Mouse (Mus musculus) fibroblast of lung, adult 2 months (primary cell): ENCODE measurements around the gene Atic.
A peak's percentile ranks its signal among the peaks of the same experiment; 100 is the strongest.

Experiments
- DNase-seq: peaks from one replicate; pipeline ENCODE4 v3.0.0-alpha.2; 2011; ENCODE audit warnings: low read depth

Gene Atic

GRCm38 (mm10) chr1:71556688-71557612 lies at the start of gene Atic:
Atic (plus strand) TSS chr1:71557150.
- peak; percentile 79 for DNase-seq

- no peak for DNase-seq
Observed at GRCm38 (mm10) chr1:71507251-71507650, 49.7 kb upstream of the Atic start.

- DNase-seq, result no peak
Observed at GRCm38 (mm10) chr1:71515041-71515440, 41.9 kb upstream of the Atic start.

GRCm38 (mm10) chr1:71528808-71529648 lies 27.9 kb upstream of the Atic start:
- no peak for DNase-seq

GRCm38 (mm10) chr1:71530779-71531178 lies 26.2 kb upstream of the Atic start:
- no peak for DNase-seq

GRCm38 (mm10) chr1:71531653-71532052 lies 25.3 kb upstream of the Atic start:
- DNase-seq, result peak; percentile 32

GRCm38 (mm10) chr1:71539641-71540040 lies 17.3 kb upstream of the Atic start:
- no peak for DNase-seq

- DNase-seq, result no peak
Observed at GRCm38 (mm10) chr1:71540437-71540836, 16.5 kb upstream of the Atic start.

GRCm38 (mm10) chr1:71550626-71551195 lies 6.2 kb upstream of the Atic start:
- no peak for DNase-seq

GRCm38 (mm10) chr1:71560626-71561025 lies 3.7 kb downstream of the Atic start:
- no peak for DNase-seq

- DNase-seq, result no peak
Observed at GRCm38 (mm10) chr1:71564291-71564690, 7.3 kb downstream of the Atic start.

- no peak for DNase-seq
Observed at GRCm38 (mm10) chr1:71567884-71568605, 11.1 kb downstream of the Atic start.

- no peak for DNase-seq
Observed at GRCm38 (mm10) chr1:71570116-71570515, 13.2 kb downstream of the Atic start.

- no peak for DNase-seq
Observed at GRCm38 (mm10) chr1:71575987-71576386, 19.0 kb downstream of the Atic start.

GRCm38 (mm10) chr1:71576837-71577236 lies 19.9 kb downstream of the Atic start:
- no peak for DNase-seq

- DNase-seq, result peak; percentile 49
Observed at GRCm38 (mm10) chr1:71579526-71579925, 22.6 kb downstream of the Atic start.

GRCm38 (mm10) chr1:71580408-71580807 lies 23.5 kb downstream of the Atic start:
- no peak for DNase-seq

GRCm38 (mm10) chr1:71583302-71583701 lies 26.4 kb downstream of the Atic start:
- no peak for DNase-seq

- DNase-seq, result no peak
Observed at GRCm38 (mm10) chr1:71583900-71584299, 26.9 kb downstream of the Atic start.

GRCm38 (mm10) chr1:71586658-71587057 lies 29.7 kb downstream of the Atic start:
- DNase-seq, result no peak

- DNase-seq, result no peak
Observed at GRCm38 (mm10) chr1:71590038-71590437, 33.1 kb downstream of the Atic start.

- no peak for DNase-seq
Observed at GRCm38 (mm10) chr1:71593184-71593583, 36.2 kb downstream of the Atic start.
